Mouse (Mus musculus): ENCODE data around the gene Hsbp1. TPM values are rescaled to one million over a fixed set of nuclear protein-coding genes. Genes with fewer than 3 reads are reported as not detected.
"Not testable (repeated sequence)": the region's sequence is repeated elsewhere in the genome, so short reads cannot be mapped to it uniquely, and the experiment has no call there.

The Hsbp1 gene
- polyA plus RNA-seq, 1 experiment from 2014 or later: 82.7 TPM

GRCm38 (mm10) chr8:119345029-119345682, 868 bp downstream of the Hsbp1 start:
- Histone ChIP-seq H3K9me3 (replicated peaks; ENCODE audit: control insufficient read depth, low read length) (no peaks in the 10 kb centered on the region), H3K4me3 (ENCODE audit: low read depth, low read length) (peak overlapping the region; percentile 80), H3K27ac (ENCODE audit: low read length) (no peak overlapping the region), H3K27me3 (ENCODE audit: control insufficient read depth, insufficient read depth, low read depth, low read length) (no peaks in the 10 kb centered on the region), H3K9ac (ENCODE audit: low read depth, low read length) (peak overlapping the region; percentile 92), H3K4me2 (ENCODE audit: low read depth, low read length) (peak overlapping the region; percentile 82), H3K36me3 (ENCODE audit: control insufficient read depth, insufficient read depth) (peaks cover 22% of the 10 kb centered on the region), H3K4me1 (ENCODE audit: control insufficient read depth, low read depth, low read length) (peaks cover 6% of the 10 kb centered on the region)
- 27% methylated on average over 22 of the region's 22 CpGs for WGBS (ENCODE audit: insufficient replicate concordance)
- ATAC-seq (ENCODE audit: low read depth): no peak

- Histone ChIP-seq H3K27ac (ENCODE audit: low read length) (no peak overlapping the region), H3K9me3 (replicated peaks; ENCODE audit: control insufficient read depth, low read length) (no peaks in the 10 kb centered on the region), H3K4me2 (ENCODE audit: low read depth, low read length) (peak overlapping the region; percentile 82), H3K4me3 (ENCODE audit: low read depth, low read length) (peak overlapping the region; percentile 80), H3K4me1 (ENCODE audit: control insufficient read depth, low read depth, low read length) (peaks cover 6% of the 10 kb centered on the region), H3K36me3 (ENCODE audit: control insufficient read depth, insufficient read depth) (peaks cover 22% of the 10 kb centered on the region), H3K9ac (ENCODE audit: low read depth, low read length) (no peak overlapping the region), H3K27me3 (ENCODE audit: control insufficient read depth, insufficient read depth, low read depth, low read length) (no peaks in the 10 kb centered on the region)
- WGBS (ENCODE audit: insufficient replicate concordance): 57% methylated on average over 15 of the region's 15 CpGs
- ATAC-seq (ENCODE audit: low read depth): no peak
These were observed 1.4 kb downstream of the Hsbp1 start for GRCm38 (mm10) chr8:119345683-119346075.

GRCm38 (mm10) chr8:119351647-119352046, 7.4 kb downstream of the Hsbp1 start:
- 88% methylated on average over 19 of the region's 19 CpGs for WGBS (ENCODE audit: insufficient replicate concordance)

GRCm38 (mm10) chr8:119352977-119353658, 8.8 kb downstream of the Hsbp1 start:
- WGBS (ENCODE audit: insufficient replicate concordance): 28% methylated on average over 10 of the region's 10 CpGs
- no peak overlapping the region for H3K4me2 ChIP-seq (ENCODE audit: low read depth, low read length)
- ATAC-seq (ENCODE audit: low read depth): peak; percentile 52

More at GRCm38 (mm10) chr8:119351647-119352046, 7.4 kb downstream of the Hsbp1 start:
- no peak overlapping the region for H3K4me3 ChIP-seq (ENCODE audit: low read depth, low read length)
- no peak overlapping the region for H3K4me2 ChIP-seq (ENCODE audit: low read depth, low read length)
- no peaks in the 10 kb centered on the region for H3K27me3 ChIP-seq (ENCODE audit: control insufficient read depth, insufficient read depth, low read depth, low read length)
- peaks cover 22% of the 10 kb centered on the region for H3K36me3 ChIP-seq (ENCODE audit: control insufficient read depth, insufficient read depth)
- H3K9ac ChIP-seq (ENCODE audit: low read depth, low read length): no peak overlapping the region
- H3K4me1 ChIP-seq (ENCODE audit: control insufficient read depth, low read depth, low read length): peaks cover 13% of the 10 kb centered on the region
- ATAC-seq (ENCODE audit: low read depth): no peak
- H3K27ac ChIP-seq (ENCODE audit: low read length): no peak overlapping the region
- H3K9me3 ChIP-seq (replicated peaks; ENCODE audit: control insufficient read depth, low read length): no peaks in the 10 kb centered on the region

GRCm38 (mm10) chr8:119353659-119354023, 9.4 kb downstream of the Hsbp1 start:
- Histone ChIP-seq H3K27ac (ENCODE audit: low read length) (no peak overlapping the region), H3K36me3 (ENCODE audit: control insufficient read depth, insufficient read depth) (peaks cover 8% of the 10 kb centered on the region), H3K4me1 (ENCODE audit: control insufficient read depth, low read depth, low read length) (peaks cover 13% of the 10 kb centered on the region), H3K9me3 (replicated peaks; ENCODE audit: control insufficient read depth, low read length) (no peaks in the 10 kb centered on the region), H3K9ac (ENCODE audit: low read depth, low read length) (no peak overlapping the region), H3K4me3 (ENCODE audit: low read depth, low read length) (no peak overlapping the region), H3K27me3 (ENCODE audit: control insufficient read depth, insufficient read depth, low read depth, low read length) (no peaks in the 10 kb centered on the region), H3K4me2 (ENCODE audit: low read depth, low read length) (no peak overlapping the region)
- WGBS (ENCODE audit: insufficient replicate concordance): 30% methylated on average over 6 of the region's 6 CpGs
- peak; percentile 41; the same call in 1 of the 2 replicates for ATAC-seq (ENCODE audit: low read depth)

More at GRCm38 (mm10) chr8:119352977-119353658, 8.8 kb downstream of the Hsbp1 start:
- no peaks in the 10 kb centered on the region for H3K9me3 ChIP-seq (replicated peaks; ENCODE audit: control insufficient read depth, low read length)
- no peak overlapping the region for H3K4me3 ChIP-seq (ENCODE audit: low read depth, low read length)
- peaks cover 13% of the 10 kb centered on the region for H3K4me1 ChIP-seq (ENCODE audit: control insufficient read depth, low read depth, low read length)
- H3K27ac ChIP-seq (ENCODE audit: low read length): no peak overlapping the region
- no peak overlapping the region for H3K9ac ChIP-seq (ENCODE audit: low read depth, low read length)
- no peaks in the 10 kb centered on the region for H3K27me3 ChIP-seq (ENCODE audit: control insufficient read depth, insufficient read depth, low read depth, low read length)
- H3K36me3 ChIP-seq (ENCODE audit: control insufficient read depth, insufficient read depth): peaks cover 13% of the 10 kb centered on the region

- H3K9ac ChIP-seq (ENCODE audit: low read depth, low read length); ATAC-seq (ENCODE audit: low read depth); H3K36me3 ChIP-seq (ENCODE audit: control insufficient read depth, insufficient read depth); H3K4me3 ChIP-seq (ENCODE audit: low read depth, low read length); H3K27ac ChIP-seq (ENCODE audit: low read length); H3K4me2 ChIP-seq (ENCODE audit: low read depth, low read length); H3K9me3 ChIP-seq (replicated peaks; ENCODE audit: control insufficient read depth, low read length); H3K27me3 ChIP-seq (ENCODE audit: control insufficient read depth, insufficient read depth, low read depth, low read length): not testable (repeated sequence)
- peaks cover 13% of the 10 kb centered on the region for H3K4me1 ChIP-seq (ENCODE audit: control insufficient read depth, low read depth, low read length)
- WGBS (ENCODE audit: insufficient replicate concordance): 40% methylated on average over 5 of the region's 5 CpGs
These were observed 12.3 kb downstream of the Hsbp1 start for GRCm38 (mm10) chr8:119356631-119357030.

GRCm38 (mm10) chr8:119358175-119358574, 13.9 kb downstream of the Hsbp1 start:
- no peaks in the 10 kb centered on the region for H3K27me3 ChIP-seq (ENCODE audit: control insufficient read depth, insufficient read depth, low read depth, low read length)
- no peaks in the 10 kb centered on the region for H3K36me3 ChIP-seq (ENCODE audit: control insufficient read depth, insufficient read depth)
- H3K4me2 ChIP-seq (ENCODE audit: low read depth, low read length): no peak overlapping the region
- H3K9me3 ChIP-seq (replicated peaks; ENCODE audit: control insufficient read depth, low read length): no peaks in the 10 kb centered on the region
- H3K4me1 ChIP-seq (ENCODE audit: control insufficient read depth, low read depth, low read length): peaks cover 7% of the 10 kb centered on the region
- no peak for ATAC-seq (ENCODE audit: low read depth)
- H3K4me3 ChIP-seq (ENCODE audit: low read depth, low read length): no peak overlapping the region
- H3K27ac ChIP-seq (ENCODE audit: low read length): no peak overlapping the region
- H3K9ac ChIP-seq (ENCODE audit: low read depth, low read length): no peak overlapping the region
- 57% methylated on average over 7 of the region's 7 CpGs for WGBS (ENCODE audit: insufficient replicate concordance)

- H3K4me1 ChIP-seq (ENCODE audit: control insufficient read depth, low read depth, low read length): peaks cover under 1% of the 10 kb centered on the region
- no peak overlapping the region for H3K4me2 ChIP-seq (ENCODE audit: low read depth, low read length)
- no peak overlapping the region for H3K9ac ChIP-seq (ENCODE audit: low read depth, low read length)
- H3K4me3 ChIP-seq (ENCODE audit: low read depth, low read length): no peak overlapping the region
- ATAC-seq (ENCODE audit: low read depth): 0 out of 2 replicates have a peak, but pooled peaks have one; percentile 32
- 31% methylated on average over 14 of the region's 14 CpGs for whole genome bisulfite sequencing (ENCODE audit: insufficient replicate concordance)
- no peaks in the 10 kb centered on the region for H3K9me3 ChIP-seq (replicated peaks; ENCODE audit: control insufficient read depth, low read length)
- H3K36me3 ChIP-seq (ENCODE audit: control insufficient read depth, insufficient read depth): no peaks in the 10 kb centered on the region
- no peak overlapping the region for H3K27ac ChIP-seq (ENCODE audit: low read length)
- no peaks in the 10 kb centered on the region for H3K27me3 ChIP-seq (ENCODE audit: control insufficient read depth, insufficient read depth, low read depth, low read length)
These were observed 14.5 kb downstream of the Hsbp1 start for GRCm38 (mm10) chr8:119358836-119359235.

GRCm38 (mm10) chr8:119360686-119361295, 16.5 kb downstream of the Hsbp1 start:
- Histone ChIP-seq H3K9me3 (replicated peaks; ENCODE audit: control insufficient read depth, low read length) (no peaks in the 10 kb centered on the region), H3K9ac (ENCODE audit: low read depth, low read length) (no peak overlapping the region), H3K4me2 (ENCODE audit: low read depth, low read length) (no peak overlapping the region), H3K36me3 (ENCODE audit: control insufficient read depth, insufficient read depth) (no peaks in the 10 kb centered on the region), H3K27me3 (ENCODE audit: control insufficient read depth, insufficient read depth, low read depth, low read length) (no peaks in the 10 kb centered on the region), H3K4me1 (ENCODE audit: control insufficient read depth, low read depth, low read length) (no peaks in the 10 kb centered on the region), H3K27ac (ENCODE audit: low read length) (no peak overlapping the region), H3K4me3 (ENCODE audit: low read depth, low read length) (no peak overlapping the region)
- no peak for ATAC-seq (ENCODE audit: low read depth)
- WGBS (ENCODE audit: insufficient replicate concordance): 50% methylated on average over 8 of the region's 8 CpGs

Measured in liver, embryonic 16.5 days (tissue).